Mouse (Mus musculus): ENCODE data around the gene Gm14214.

Gene Gm14214

GRCm38 (mm10) chr2:154731916-154732315, 37.9 kb downstream of the Gm14214 start:
- DNase-seq (ENCODE audit: low spot score in 2 of 2), result no peak

- no peak for DNase-seq (ENCODE audit: low spot score in 2 of 2)
These were observed 39.0 kb downstream of the Gm14214 start for GRCm38 (mm10) chr2:154730841-154731240.

GRCm38 (mm10) chr2:154729737-154730136, 40.1 kb downstream of the Gm14214 start:
- DNase-seq (ENCODE audit: low spot score in 2 of 2), result no peak

GRCm38 (mm10) chr2:154723473-154723872, 46.4 kb downstream of the Gm14214 start:
- DNase-seq (ENCODE audit: low spot score in 2 of 2), result no peak

- no peak for DNase-seq (ENCODE audit: low spot score in 2 of 2)
These were observed 49.5 kb downstream of the Gm14214 start for GRCm38 (mm10) chr2:154720315-154720714.
